22 mouse cellular contexts compared by ENCODE assay signal in the genomic region with DNA sequence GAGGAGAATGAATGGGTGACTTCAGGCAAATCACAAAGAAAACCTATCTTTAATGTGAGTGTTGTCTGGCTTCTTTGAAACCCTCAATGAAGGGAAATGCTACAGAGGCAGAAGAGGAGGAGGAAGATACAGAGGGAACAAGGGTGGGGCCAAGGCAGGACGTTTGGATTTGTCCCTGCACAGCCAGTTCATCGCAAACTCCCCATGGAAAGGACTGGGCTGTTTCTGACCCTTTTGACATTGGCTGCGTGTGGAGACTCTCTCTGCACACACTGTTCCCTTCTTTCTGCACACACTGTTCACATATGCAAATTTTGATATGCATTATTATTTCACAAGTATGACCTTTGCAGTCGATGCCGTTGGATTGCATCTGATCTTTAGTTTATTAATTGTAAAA.
DNase-seq lines count a peak whose midpoint lies in the region; ATAC-seq lines count a peak whose summit lies in the region.
"Had no signal": no experiment of that assay in that cellular context is flagged by ENCODE, and none has a peak within 500 bp of the region (broad histone marks: within the 10 kb centered on the region; RNA-seq: fewer than 3 reads in every experiment).

No protein-coding gene starts in this region.

- 0 out of 2 replicates have a peak overlapping the region, but pooled peaks have one; percentile 52 for H3K27ac ChIP-seq in heart, embryonic 10.5 days
- H3K27ac ChIP-seq in heart, embryonic 12.5 days (ENCODE audit: poor library complexity, severe bottlenecking), result no peak overlapping the region
- 0 out of 2 replicates have a peak overlapping the region, but pooled peaks have one; percentile 12 for H3K27ac ChIP-seq in hindbrain, embryonic 13.5 days
- no peak overlapping the region for H3K27ac ChIP-seq in hindbrain, embryonic 10.5 days
- H3K27ac ChIP-seq in midbrain, embryonic 15.5 days, result 0 out of 2 replicates have a peak overlapping the region, but pooled peaks have one; percentile 17
- H3K27ac ChIP-seq in midbrain, embryonic 13.5 days, result no peak overlapping the region; the same call in 1 of the 2 replicates
- H3K27ac ChIP-seq: embryonic facial prominence, embryonic 13.5 days; forebrain, embryonic 13.5 days; heart, embryonic 13.5 days had no signal

- no peaks in the 10 kb centered on the region for H3K36me3 ChIP-seq in heart, embryonic 10.5 days
- H3K36me3 ChIP-seq in heart, embryonic 12.5 days, result no peaks in the 10 kb centered on the region
- H3K36me3 ChIP-seq in hindbrain, embryonic 13.5 days, result no peaks in the 10 kb centered on the region
- no peaks in the 10 kb centered on the region for H3K36me3 ChIP-seq in hindbrain, embryonic 10.5 days
- H3K36me3 ChIP-seq in midbrain, embryonic 15.5 days (replicated peaks), result no peaks in the 10 kb centered on the region
- H3K36me3 ChIP-seq in midbrain, embryonic 13.5 days, result no peaks in the 10 kb centered on the region
- H3K36me3 ChIP-seq: embryonic facial prominence, embryonic 13.5 days; heart, embryonic 13.5 days had no signal

- H3K4me2 ChIP-seq in heart, embryonic 12.5 days, result no peak overlapping the region
- H3K4me2 ChIP-seq in hindbrain, embryonic 13.5 days, result no peak overlapping the region
- no peak overlapping the region for H3K4me2 ChIP-seq in midbrain, embryonic 15.5 days
- H3K4me2 ChIP-seq in midbrain, embryonic 13.5 days (replicated peaks), result no peak overlapping the region
- H3K4me2 ChIP-seq: embryonic facial prominence, embryonic 13.5 days; forebrain, embryonic 13.5 days; heart, embryonic 13.5 days had no signal

- no peaks in the 10 kb centered on the region for H3K27me3 ChIP-seq in heart, embryonic 10.5 days (ENCODE audit: insufficient read depth, poor library complexity, severe bottlenecking)
- H3K27me3 ChIP-seq in heart, embryonic 12.5 days (replicated peaks), result no peaks in the 10 kb centered on the region
- H3K27me3 ChIP-seq in hindbrain, embryonic 13.5 days, result no peaks in the 10 kb centered on the region
- no peaks in the 10 kb centered on the region for H3K27me3 ChIP-seq in hindbrain, embryonic 10.5 days (ENCODE audit: insufficient read depth, poor library complexity, severe bottlenecking)
- no peaks in the 10 kb centered on the region for H3K27me3 ChIP-seq in midbrain, embryonic 15.5 days (replicated peaks)
- no peaks in the 10 kb centered on the region for H3K27me3 ChIP-seq in midbrain, embryonic 13.5 days
- H3K27me3 ChIP-seq: CH12.LX; embryonic facial prominence, embryonic 13.5 days; forebrain, embryonic 13.5 days; heart, embryonic 13.5 days; Patski had no signal

- peak; percentile 19 for DNase-seq in heart, embryonic 10.5 days (ENCODE audit: low spot score)
- no peak for DNase-seq in hindbrain, embryonic 10.5 days (ENCODE audit: low spot score)
- DNase-seq: adrenal gland, postnatal 14 days; cerebellum, adult 18-20 months; cerebellum, adult 9-11 months; cerebellum, postnatal 36 days; gastrocnemius, adult 2 months; gastrocnemius, postnatal 25 days; heart, postnatal 36 days had no signal

- no peaks in the 10 kb centered on the region for H3K9me3 ChIP-seq in heart, embryonic 10.5 days
- no peaks in the 10 kb centered on the region for H3K9me3 ChIP-seq in heart, embryonic 12.5 days (replicated peaks)
- no peaks in the 10 kb centered on the region for H3K9me3 ChIP-seq in hindbrain, embryonic 13.5 days
- no peaks in the 10 kb centered on the region for H3K9me3 ChIP-seq in hindbrain, embryonic 10.5 days
- H3K9me3 ChIP-seq in midbrain, embryonic 15.5 days, result no peaks in the 10 kb centered on the region
- H3K9me3 ChIP-seq in midbrain, embryonic 13.5 days, result no peaks in the 10 kb centered on the region
- H3K9me3 ChIP-seq: embryonic facial prominence, embryonic 13.5 days; forebrain, embryonic 13.5 days; heart, embryonic 13.5 days had no signal

- 64% methylated on average over 5 of the region's 5 CpGs for WGBS in heart, embryonic 10.5 days
- WGBS in heart, embryonic 12.5 days, result 56% methylated on average over 5 of the region's 5 CpGs
- 49% methylated on average over 5 of the region's 5 CpGs for WGBS in hindbrain, embryonic 13.5 days
- 58% methylated on average over 5 of the region's 5 CpGs for WGBS in hindbrain, embryonic 10.5 days
- WGBS in midbrain, embryonic 15.5 days, result 44% methylated on average over 5 of the region's 5 CpGs
- 47% methylated on average over 5 of the region's 5 CpGs for WGBS in midbrain, embryonic 13.5 days

- H3K9ac ChIP-seq in heart, embryonic 12.5 days, result no peak overlapping the region
- H3K9ac ChIP-seq in hindbrain, embryonic 13.5 days, result no peak overlapping the region
- H3K9ac ChIP-seq in midbrain, embryonic 15.5 days, result no peak overlapping the region
- no peak overlapping the region for H3K9ac ChIP-seq in midbrain, embryonic 13.5 days (replicated peaks)
- H3K9ac ChIP-seq: embryonic facial prominence, embryonic 13.5 days; forebrain, embryonic 13.5 days; heart, embryonic 13.5 days had no signal

- H3K4me1 ChIP-seq in heart, embryonic 10.5 days, result peaks cover 21% of the 10 kb centered on the region
- H3K4me1 ChIP-seq in heart, embryonic 12.5 days (replicated peaks), result peaks cover 24% of the 10 kb centered on the region
- peaks cover 27% of the 10 kb centered on the region for H3K4me1 ChIP-seq in hindbrain, embryonic 13.5 days (replicated peaks)
- H3K4me1 ChIP-seq in hindbrain, embryonic 10.5 days (replicated peaks), result peaks cover 20% of the 10 kb centered on the region
- peaks cover 25% of the 10 kb centered on the region for H3K4me1 ChIP-seq in midbrain, embryonic 15.5 days
- peaks cover 26% of the 10 kb centered on the region for H3K4me1 ChIP-seq in midbrain, embryonic 13.5 days (replicated peaks)

- H3K4me3 ChIP-seq in heart, embryonic 10.5 days, result no peak overlapping the region
- H3K4me3 ChIP-seq in heart, embryonic 12.5 days, result no peak overlapping the region
- H3K4me3 ChIP-seq in hindbrain, embryonic 13.5 days, result no peak overlapping the region
- no peak overlapping the region for H3K4me3 ChIP-seq in hindbrain, embryonic 10.5 days
- no peak overlapping the region for H3K4me3 ChIP-seq in midbrain, embryonic 15.5 days
- no peak overlapping the region for H3K4me3 ChIP-seq in midbrain, embryonic 13.5 days (replicated peaks)
- H3K4me3 ChIP-seq: embryonic facial prominence, embryonic 13.5 days; forebrain, embryonic 13.5 days; gastrocnemius, adult 2 months; heart, embryonic 13.5 days had no signal

- no peak for ATAC-seq in heart, embryonic 12.5 days (ENCODE audit: insufficient number of reproducible peaks, low FRiP score)
- ATAC-seq in hindbrain, embryonic 13.5 days (ENCODE audit: low FRiP score), result no peak
- ATAC-seq in midbrain, embryonic 15.5 days (replicated peaks), result no peak
- no peak for ATAC-seq in midbrain, embryonic 13.5 days
- ATAC-seq: activated CD4-positive, CD25-positive, alpha-beta regulatory T cell, adult 4 months; forebrain, embryonic 13.5 days; hindbrain, embryonic 16.5 days; inflammation-experienced regulatory T-cells, adult 6 months; intestine, postnatal 0 days; Patski had no signal

Comparison
In these comparisons a context has a peak if more than half of its experiments do, and no peak if none do; other contexts are left out.
1. H3K27ac ChIP-seq: peak in heart, embryonic 10.5 days (single experiment), hindbrain, embryonic 13.5 days (single experiment) and midbrain, embryonic 15.5 days (single experiment); none in heart, embryonic 12.5 days (single experiment), hindbrain, embryonic 10.5 days (single experiment) and midbrain, embryonic 13.5 days (single experiment).